ENCODE assay signal across 9 mouse cellular contexts in genomic region chr4:125265575-125265974, GRCm38 (mm10).
DNase-seq lines count a peak whose midpoint lies in the region; ATAC-seq and TF ChIP-seq lines count a peak whose summit lies in the region.
"Had no signal": no experiment of that assay in that cellular context is flagged by ENCODE, and none has a peak within 500 bp of the region (broad histone marks: within the 10 kb centered on the region; RNA-seq: fewer than 3 reads in every experiment).

No protein-coding gene starts in this region.

- no peaks in the 10 kb centered on the region for H3K9me3 ChIP-seq in lung, embryonic 14.5 days (ENCODE audit: low read depth, low read length)
- H3K9me3 ChIP-seq: neural tube, embryonic 13.5 days had no signal

- H3K27me3 ChIP-seq in lung, embryonic 14.5 days (ENCODE audit: insufficient read depth, low read length) = no peaks in the 10 kb centered on the region

- H3K4me2 ChIP-seq in lung, embryonic 14.5 days = no peak overlapping the region
- H3K4me2 ChIP-seq: neural tube, embryonic 13.5 days had no signal

- H3K9ac ChIP-seq in lung, embryonic 14.5 days = no peak overlapping the region
- H3K9ac ChIP-seq: neural tube, embryonic 13.5 days had no signal

- 10% methylated on average over 5 of the region's 5 CpGs for WGBS in lung, embryonic 14.5 days

- peak; percentile 62; the same call in 1 of the 2 replicates for ATAC-seq in common myeloid progenitor, adult 5-6 weeks (replicated peaks; ENCODE audit: low read depth, poor library complexity, severe bottlenecking)
- ATAC-seq in lung, embryonic 14.5 days (ENCODE audit: insufficient read depth) = no peak

- no peaks in the 10 kb centered on the region for H3K36me3 ChIP-seq in lung, embryonic 14.5 days (ENCODE audit: insufficient read depth)
- H3K36me3 ChIP-seq: neural tube, embryonic 13.5 days had no signal

- no peak overlapping the region for H3K4me3 ChIP-seq in lung, embryonic 14.5 days (ENCODE audit: low read depth, low read length)
- H3K4me3 ChIP-seq: neural tube, embryonic 13.5 days had no signal

- peak; percentile 3 to 21 for DNase-seq in heart, adult 18-20 months
- no peak for DNase-seq in heart, adult 9 months (ENCODE audit: low spot score in 2 of 2)
- DNase-seq in right cerebral cortex, postnatal 4 days = peak; percentile 44
- no peak for DNase-seq in right cerebral cortex, adult 2 months (ENCODE audit: low spot score in 2 of 2)
- DNase-seq in lung, embryonic 14.5 days = peak; percentile 49
- DNase-seq in spleen, postnatal 10 days (ENCODE audit: low spot score in 2 of 2) = peak; percentile 13 to 49
- no peak for DNase-seq in frontal cortex, postnatal 25 days (ENCODE audit: low spot score in 2 of 2)

- H3K4me1 ChIP-seq in lung, embryonic 14.5 days (ENCODE audit: insufficient read depth) = no peaks in the 10 kb centered on the region

- peak; percentile 80 for TF ChIP-seq CTCF in lung, embryonic 14.5 days (IDR thresholded peaks at IDR 0.05; ENCODE audit: low read depth)

- H3K27ac ChIP-seq in lung, embryonic 14.5 days (ENCODE audit: low read depth) = no peak overlapping the region
- H3K27ac ChIP-seq: neural tube, embryonic 13.5 days had no signal

Comparison
In these comparisons a context has a peak if more than half of its experiments do, and no peak if none do; other contexts are left out.
1. DNase-seq: peak in heart, adult 18-20 months (2 of 2), right cerebral cortex, postnatal 4 days (single experiment), lung, embryonic 14.5 days (single experiment) and spleen, postnatal 10 days (2 of 2); none in heart, adult 9 months (0 of 2), right cerebral cortex, adult 2 months (0 of 2) and frontal cortex, postnatal 25 days (0 of 2).